Mouse (Mus musculus): ENCODE measurements around the gene Alk. TPM values are rescaled to one million over a fixed set of nuclear protein-coding genes. Genes with fewer than 3 reads are reported as not detected.

Alk gene
- total and polyA plus RNA-seq, 3 experiments: 0.05 TPM; not detected in 2

- DNase-seq (ENCODE audit: low spot score): no peak
- no peaks in the 10 kb centered on the region for H3K4me1 ChIP-seq (ENCODE audit: insufficient read depth, low read depth, low read length)
- H3K4me3 ChIP-seq (ENCODE audit: low read depth, low read length): no peak overlapping the region
- no peak for ATAC-seq (ENCODE audit: extremely low read depth, insufficient number of reproducible peaks, low FRiP score, poor library complexity, severe bottlenecking)
- H3K27me3 ChIP-seq (ENCODE audit: insufficient read depth, low read length): no peaks in the 10 kb centered on the region
- peaks cover 59% of the 10 kb centered on the region for H3K9me3 ChIP-seq (replicated peaks)
- TF ChIP-seq CTCF (IDR thresholded peaks at IDR 0.05; ENCODE audit: low read depth, low read length) (no peak), GATA1 (IDR thresholded peaks at IDR 0.05; ENCODE audit: borderline replicate concordance, low read length) (no peak), GATA2 (IDR thresholded peaks at IDR 0.05; ENCODE audit: borderline replicate concordance, low read depth, low read length) (no peak), POLR2AphosphoS5 (IDR thresholded peaks at IDR 0.05; ENCODE audit: insufficient replicate concordance, low read depth, low read length) (no peak), TAL1 (conservative IDR thresholded peaks at IDR 0.05; ENCODE audit: low read depth, low read length) (no peak)
- H3K36me3 ChIP-seq (replicated peaks): no peaks in the 10 kb centered on the region
These were observed 730.4 kb downstream of the Alk start for GRCm38 (mm10) chr17:71874077-71874476.

- no peak overlapping the region for H3K4me3 ChIP-seq (ENCODE audit: low read depth, low read length)
- H3K4me1 ChIP-seq (ENCODE audit: insufficient read depth, low read depth, low read length): no peaks in the 10 kb centered on the region
- H3K36me3 ChIP-seq (replicated peaks): no peaks in the 10 kb centered on the region
- no peak for DNase-seq (ENCODE audit: low spot score)
- TF ChIP-seq GATA2 (IDR thresholded peaks at IDR 0.05; ENCODE audit: borderline replicate concordance, low read depth, low read length): no peak
- TF ChIP-seq CTCF (IDR thresholded peaks at IDR 0.05; ENCODE audit: low read depth, low read length): no peak
- TF ChIP-seq TAL1 (conservative IDR thresholded peaks at IDR 0.05; ENCODE audit: low read depth, low read length): no peak
- TF ChIP-seq POLR2AphosphoS5 (IDR thresholded peaks at IDR 0.05; ENCODE audit: insufficient replicate concordance, low read depth, low read length): no peak
- H3K27me3 ChIP-seq (ENCODE audit: insufficient read depth, low read length): no peaks in the 10 kb centered on the region
- no peak for ATAC-seq (ENCODE audit: extremely low read depth, insufficient number of reproducible peaks, low FRiP score, poor library complexity, severe bottlenecking)
- peaks cover 58% of the 10 kb centered on the region for H3K9me3 ChIP-seq (replicated peaks)
These were observed 731.5 kb downstream of the Alk start for GRCm38 (mm10) chr17:71872976-71873375.

- H3K27me3 ChIP-seq (ENCODE audit: insufficient read depth, low read length): no peaks in the 10 kb centered on the region
- no peak for TF ChIP-seq GATA1 (IDR thresholded peaks at IDR 0.05; ENCODE audit: borderline replicate concordance, low read length)
- no peak for TF ChIP-seq POLR2AphosphoS5 (IDR thresholded peaks at IDR 0.05; ENCODE audit: insufficient replicate concordance, low read depth, low read length)
- no peak for TF ChIP-seq TAL1 (conservative IDR thresholded peaks at IDR 0.05; ENCODE audit: low read depth, low read length)
- TF ChIP-seq GATA2 (IDR thresholded peaks at IDR 0.05; ENCODE audit: borderline replicate concordance, low read depth, low read length): no peak
- no peak for TF ChIP-seq CTCF (IDR thresholded peaks at IDR 0.05; ENCODE audit: low read depth, low read length)
- H3K4me3 ChIP-seq (ENCODE audit: low read depth, low read length): no peak overlapping the region
- ATAC-seq (ENCODE audit: extremely low read depth, insufficient number of reproducible peaks, low FRiP score, poor library complexity, severe bottlenecking) (no peak), DNase-seq (ENCODE audit: low spot score) (no peak)
- H3K4me1 ChIP-seq (ENCODE audit: insufficient read depth, low read depth, low read length): no peaks in the 10 kb centered on the region
- peaks cover 54% of the 10 kb centered on the region for H3K9me3 ChIP-seq (replicated peaks)
- no peaks in the 10 kb centered on the region for H3K36me3 ChIP-seq (replicated peaks)
These were observed 732.4 kb downstream of the Alk start for GRCm38 (mm10) chr17:71871981-71872380.

GRCm38 (mm10) chr17:71870641-71871040, 733.8 kb downstream of the Alk start:
- no peak for TF ChIP-seq GATA2 (IDR thresholded peaks at IDR 0.05; ENCODE audit: borderline replicate concordance, low read depth, low read length)
- no peak for TF ChIP-seq POLR2AphosphoS5 (IDR thresholded peaks at IDR 0.05; ENCODE audit: insufficient replicate concordance, low read depth, low read length)
- TF ChIP-seq CTCF (IDR thresholded peaks at IDR 0.05; ENCODE audit: low read depth, low read length): no peak
- TF ChIP-seq TAL1 (conservative IDR thresholded peaks at IDR 0.05; ENCODE audit: low read depth, low read length): no peak
- no peak for TF ChIP-seq GATA1 (IDR thresholded peaks at IDR 0.05; ENCODE audit: borderline replicate concordance, low read length)
- ATAC-seq (ENCODE audit: extremely low read depth, insufficient number of reproducible peaks, low FRiP score, poor library complexity, severe bottlenecking): no peak
- Histone ChIP-seq H3K4me1 (ENCODE audit: insufficient read depth, low read depth, low read length) (no peaks in the 10 kb centered on the region), H3K36me3 (replicated peaks) (no peaks in the 10 kb centered on the region), H3K4me3 (ENCODE audit: low read depth, low read length) (no peak overlapping the region), H3K27me3 (ENCODE audit: insufficient read depth, low read length) (no peaks in the 10 kb centered on the region), H3K9me3 (replicated peaks) (peaks cover 59% of the 10 kb centered on the region)
- no peak for DNase-seq (ENCODE audit: low spot score)

- H3K36me3 ChIP-seq (replicated peaks): no peaks in the 10 kb centered on the region
- no peak for DNase-seq (ENCODE audit: low spot score)
These were observed 734.2 kb downstream of the Alk start for GRCm38 (mm10) chr17:71870232-71870621.

GRCm38 (mm10) chr17:71869372-71870231, 734.8 kb downstream of the Alk start:
- no peak overlapping the region; the same call in 1 of the 2 replicates for H3K4me3 ChIP-seq (ENCODE audit: low read depth, low read length)
- TF ChIP-seq CTCF (IDR thresholded peaks at IDR 0.05; ENCODE audit: low read depth, low read length): no peak
- TF ChIP-seq POLR2AphosphoS5 (IDR thresholded peaks at IDR 0.05; ENCODE audit: insufficient replicate concordance, low read depth, low read length): no peak
- TF ChIP-seq GATA1 (IDR thresholded peaks at IDR 0.05; ENCODE audit: borderline replicate concordance, low read length): no peak
- no peak for TF ChIP-seq GATA2 (IDR thresholded peaks at IDR 0.05; ENCODE audit: borderline replicate concordance, low read depth, low read length)
- no peak for TF ChIP-seq TAL1 (conservative IDR thresholded peaks at IDR 0.05; ENCODE audit: low read depth, low read length)
- no peak for ATAC-seq (ENCODE audit: extremely low read depth, insufficient number of reproducible peaks, low FRiP score, poor library complexity, severe bottlenecking)
- H3K9me3 ChIP-seq (replicated peaks): peaks cover 66% of the 10 kb centered on the region
- DNase-seq (ENCODE audit: low spot score): no peak
- no peaks in the 10 kb centered on the region for H3K27me3 ChIP-seq (ENCODE audit: insufficient read depth, low read length)
- H3K4me1 ChIP-seq (ENCODE audit: insufficient read depth, low read depth, low read length): no peaks in the 10 kb centered on the region
- no peaks in the 10 kb centered on the region for H3K36me3 ChIP-seq (replicated peaks)

More at GRCm38 (mm10) chr17:71870232-71870621, 734.2 kb downstream of the Alk start:
- H3K9me3 ChIP-seq (replicated peaks): peaks cover 60% of the 10 kb centered on the region
- TF ChIP-seq GATA1 (IDR thresholded peaks at IDR 0.05; ENCODE audit: borderline replicate concordance, low read length) (no peak), POLR2AphosphoS5 (IDR thresholded peaks at IDR 0.05; ENCODE audit: insufficient replicate concordance, low read depth, low read length) (no peak), GATA2 (IDR thresholded peaks at IDR 0.05; ENCODE audit: borderline replicate concordance, low read depth, low read length) (no peak), TAL1 (conservative IDR thresholded peaks at IDR 0.05; ENCODE audit: low read depth, low read length) (no peak), CTCF (IDR thresholded peaks at IDR 0.05; ENCODE audit: low read depth, low read length) (no peak)
- no peak overlapping the region for H3K4me3 ChIP-seq (ENCODE audit: low read depth, low read length)
- no peaks in the 10 kb centered on the region for H3K27me3 ChIP-seq (ENCODE audit: insufficient read depth, low read length)
- ATAC-seq (ENCODE audit: extremely low read depth, insufficient number of reproducible peaks, low FRiP score, poor library complexity, severe bottlenecking): no peak
- H3K4me1 ChIP-seq (ENCODE audit: insufficient read depth, low read depth, low read length): no peaks in the 10 kb centered on the region

Measured in G1E (cell line).